Comparison of ENCODE assay signal across 8 mouse cellular contexts in genomic region chr2:172370411-172371223, GRCm38 (mm10). TPM values are rescaled to one million over a fixed set of nuclear protein-coding genes. Genes with fewer than 3 reads are reported as not detected.
A peak's percentile ranks its signal among the peaks of the same experiment; 100 is the strongest.
DNase-seq lines count a peak whose midpoint lies in the region; ATAC-seq and TF ChIP-seq lines count a peak whose summit lies in the region.

Aurka (minus strand) TSS chr2:172370535.
Cstf1 (plus strand) TSS chr2:172370681.

- no peaks in the 10 kb centered on the region; the same call in 1 of the 2 replicates for H3K4me1 ChIP-seq in bone marrow, adult 2 months (ENCODE audit: control insufficient read depth, insufficient read depth, low read length)
- peaks cover 26% of the 10 kb centered on the region for H3K4me1 ChIP-seq in embryonic facial prominence, embryonic 15.5 days
- peaks cover 25% of the 10 kb centered on the region for H3K4me1 ChIP-seq in limb, embryonic 14.5 days (ENCODE audit: control insufficient read depth, insufficient read depth, low read length)
- peaks cover 4% of the 10 kb centered on the region; the same call in 1 of the 2 replicates for H3K4me1 ChIP-seq in midbrain, postnatal 0 days (ENCODE audit: insufficient read depth, low read length)

- H3K4me3 ChIP-seq in bone marrow, adult 2 months (replicated peaks; ENCODE audit: control insufficient read depth, low read depth, low read length): peak within 1 kb of the TSS; percentile 92
- peak within 1 kb of the TSS; percentile 79 for H3K4me3 ChIP-seq in embryonic facial prominence, embryonic 15.5 days (replicated peaks)
- peak within 1 kb of the TSS; percentile 78 for H3K4me3 ChIP-seq in limb, embryonic 14.5 days (replicated peaks; ENCODE audit: low read length)
- peak within 1 kb of the TSS; percentile 93 for H3K4me3 ChIP-seq in midbrain, postnatal 0 days (ENCODE audit: low read depth, low read length)

- no peaks in the 10 kb centered on the region for H3K9me3 ChIP-seq in embryonic facial prominence, embryonic 15.5 days (replicated peaks)
- no peaks in the 10 kb centered on the region for H3K9me3 ChIP-seq in limb, embryonic 14.5 days (ENCODE audit: control insufficient read depth, low read length)
- no peaks in the 10 kb centered on the region for H3K9me3 ChIP-seq in midbrain, postnatal 0 days (ENCODE audit: low read length)

- TF ChIP-seq CTCF in bone marrow, adult 2 months (IDR thresholded peaks at IDR 0.05; ENCODE audit: control insufficient read depth, insufficient read depth, low read length): peak; percentile 37; the same call in 1 of the 2 replicates
- no peak for TF ChIP-seq CTCF in midbrain, postnatal 0 days (IDR thresholded peaks at IDR 0.05)

- peak within 1 kb of the TSS; percentile 88 for H3K9ac ChIP-seq in embryonic facial prominence, embryonic 15.5 days
- H3K9ac ChIP-seq in limb, embryonic 14.5 days (ENCODE audit: low read depth, low read length, severe bottlenecking): peak within 1 kb of the TSS; percentile 86
- H3K9ac ChIP-seq in midbrain, postnatal 0 days (replicated peaks; ENCODE audit: low read length, poor library complexity, severe bottlenecking): peak within 1 kb of the TSS; percentile 85

- peak; percentile 64; the same call in 1 of the 2 replicates for TF ChIP-seq POLR2A in bone marrow, adult 2 months (IDR thresholded peaks at IDR 0.05; ENCODE audit: borderline replicate concordance, control insufficient read depth, low read depth, low read length)
- peak; percentile 81; the same call in 1 of the 2 replicates for TF ChIP-seq POLR2A in limb, embryonic 14.5 days (IDR thresholded peaks at IDR 0.05; ENCODE audit: borderline replicate concordance, extremely low read depth, insufficient read depth, insufficient read length)

- no peaks in the 10 kb centered on the region for H3K27me3 ChIP-seq in embryonic facial prominence, embryonic 15.5 days
- no peaks in the 10 kb centered on the region for H3K27me3 ChIP-seq in limb, embryonic 14.5 days (ENCODE audit: control insufficient read depth, insufficient read depth, low read length)
- no peaks in the 10 kb centered on the region for H3K27me3 ChIP-seq in midbrain, postnatal 0 days (ENCODE audit: insufficient read depth, low read length)

- H3K27ac ChIP-seq in bone marrow, adult 2 months (ENCODE audit: control insufficient read depth, insufficient read depth, low read depth, low read length, poor library complexity): peak within 1 kb of the TSS; percentile 85
- H3K27ac ChIP-seq in embryonic facial prominence, embryonic 15.5 days (replicated peaks): peak within 1 kb of the TSS; percentile 90
- peak within 1 kb of the TSS; percentile 79 for H3K27ac ChIP-seq in limb, embryonic 14.5 days (replicated peaks; ENCODE audit: low read depth, low read length)
- H3K27ac ChIP-seq in midbrain, postnatal 0 days (ENCODE audit: low read depth, low read length): peak within 1 kb of the TSS; percentile 90

- DNase-seq in 416B (ENCODE audit: low read depth): peak; percentile 98
- peak; percentile 96 for DNase-seq in heart, adult 8-10 months (ENCODE audit: low spot score)
- DNase-seq in kidney, adult 9 months: peak; percentile 97
- peak; percentile 97 for DNase-seq in limb, embryonic 14.5 days (ENCODE audit: low spot score)
- peak; percentile 98 for DNase-seq in midbrain, postnatal 0 days (ENCODE audit: low spot score)
- peak; percentile 88 for DNase-seq in spleen, postnatal 14 days (ENCODE audit: low spot score in 2 of 2)

- peak; percentile 97 for ATAC-seq in embryonic facial prominence, embryonic 15.5 days (ENCODE audit: insufficient number of reproducible peaks, low FRiP score, low TSS enrichment, low read depth)
- peak; percentile 99 for ATAC-seq in limb, embryonic 14.5 days (ENCODE audit: low FRiP score, low read depth)
- ATAC-seq in midbrain, postnatal 0 days (ENCODE audit: low FRiP score): peak; percentile 99

- under 1% methylated on average over 66 of the region's 66 CpGs for WGBS in bone marrow, adult 2 months
- WGBS in embryonic facial prominence, embryonic 15.5 days: under 1% methylated on average over 66 of the region's 66 CpGs
- WGBS in limb, embryonic 14.5 days: under 1% methylated on average over 66 of the region's 66 CpGs
- WGBS in midbrain, postnatal 0 days: under 1% methylated on average over 66 of the region's 66 CpGs

- peaks cover 40% of the 10 kb centered on the region for H3K36me3 ChIP-seq in embryonic facial prominence, embryonic 15.5 days
- H3K36me3 ChIP-seq in limb, embryonic 14.5 days (ENCODE audit: control insufficient read depth, insufficient read depth, low read length): peaks cover 50% of the 10 kb centered on the region
- H3K36me3 ChIP-seq in midbrain, postnatal 0 days (ENCODE audit: insufficient read depth, low read length): peaks cover 16% of the 10 kb centered on the region

- peak within 1 kb of the TSS; percentile 78 for H3K4me2 ChIP-seq in embryonic facial prominence, embryonic 15.5 days (replicated peaks)
- peak within 1 kb of the TSS; percentile 79 for H3K4me2 ChIP-seq in limb, embryonic 14.5 days (replicated peaks; ENCODE audit: low read depth, low read length, severe bottlenecking)
- peak within 1 kb of the TSS; percentile 79 for H3K4me2 ChIP-seq in midbrain, postnatal 0 days (ENCODE audit: low read depth, low read length, poor library complexity, severe bottlenecking)

RNA-seq across cellular contexts. Expression of gene Aurka, which starts in this region (rescaled TPM):
- 54.7 and 60.7 TPM in 2 replicates for polyA plus RNA-seq in bone marrow, adult 2 months (2011; ENCODE audit: insufficient read depth, insufficient read length, low replicate concordance, missing spikeins)
- polyA plus RNA-seq in embryonic facial prominence, embryonic 15.5 days (2015; fragmentation: Nextera tagmentation; extraction: Ambion mirVana): 76.0 and 84.8 TPM in 2 replicates
- total RNA-seq in heart, adult 8-10 months (2022): 1 to 10 TPM in 2 of 4 experiments, under 1 TPM in 2; 0.53 to 1.6 (median 0.83) TPM
- 49.8 and 58.7 TPM in 2 replicates for polyA plus RNA-seq in limb, embryonic 14.5 days (2012; rRNA removed)
- 85.3 and 98.9 TPM in 2 replicates for polyA plus RNA-seq in limb, embryonic 14.5 days (2014; fragmentation: Nextera tagmentation; extraction: Ambion mirVana)
- 4.2 and 7.6 TPM in 2 replicates for total RNA-seq in midbrain, postnatal 0 days (2014; rRNA removed)
- 5.9 and 6.2 TPM in 2 replicates for polyA plus RNA-seq in midbrain, postnatal 0 days (2015; fragmentation: Nextera tagmentation; extraction: Ambion mirVana)

RNA-seq across cellular contexts. Expression of gene Cstf1, which starts in this region (rescaled TPM):
- 8.9 and 15.8 TPM in 2 replicates for polyA plus RNA-seq in bone marrow, adult 2 months (2011; ENCODE audit: insufficient read depth, insufficient read length, low replicate concordance, missing spikeins)
- polyA plus RNA-seq in embryonic facial prominence, embryonic 15.5 days (2015; fragmentation: Nextera tagmentation; extraction: Ambion mirVana): 31.7 and 38.0 TPM in 2 replicates
- 10 to 100 TPM; 15.6 to 18.9 (median 17.9) TPM for total RNA-seq in heart, adult 8-10 months (2022)
- 50.7 and 58.0 TPM in 2 replicates for polyA plus RNA-seq in limb, embryonic 14.5 days (2012; rRNA removed)
- polyA plus RNA-seq in limb, embryonic 14.5 days (2014; fragmentation: Nextera tagmentation; extraction: Ambion mirVana): 36.9 and 43.7 TPM in 2 replicates
- 26.6 and 28.0 TPM in 2 replicates for total RNA-seq in midbrain, postnatal 0 days (2014; rRNA removed)
- polyA plus RNA-seq in midbrain, postnatal 0 days (2015; fragmentation: Nextera tagmentation; extraction: Ambion mirVana): 25.0 and 27.0 TPM in 2 replicates

Comparison
In these comparisons a context has a peak if more than half of its experiments do, and no peak if none do; other contexts are left out.
1. Peak in every context shown above with its lines: DNase-seq, ATAC-seq, H3K4me3 ChIP-seq and H3K27ac ChIP-seq.